Mouse (Mus musculus) limb, embryonic 12.5 days (tissue): Measurements from ENCODE around the gene Srpk2. TPM values are rescaled to one million over a fixed set of nuclear protein-coding genes. Genes with fewer than 3 reads are reported as not detected.
"Not testable (repeated sequence)": the region's sequence is repeated elsewhere in the genome, so short reads cannot be mapped to it uniquely, and the experiment has no call there.

Experiments
- ATAC-seq: fragments of 200-750 bp; cut with Nextera tagmentation; 2 replicates; pipeline ENCODE4 v1.8.0; 2017; ENCODE audit warnings: low read depth, moderate TSS enrichment; ENCODE audit not compliant: insufficient number of reproducible peaks, insufficient read depth, low FRiP score, low TSS enrichment
- H3K27ac ChIP-seq: fragments of 300-500 bp; sonication (generic); 2 replicates; pipeline ENCODE4 v1.5.1; 2016; ENCODE audit warnings: mild to moderate bottlenecking, moderate library complexity
- H3K27me3 ChIP-seq: fragments of 300-500 bp; sonication (generic); 2 replicates; pipeline ENCODE4 v1.6.1; 2016; ENCODE audit warnings: mild to moderate bottlenecking, moderate library complexity
- H3K36me3 ChIP-seq: fragments of 300-500 bp; sonication (generic); 2 replicates; pipeline ENCODE4 v1.6.1; 2016; ENCODE audit warnings: mild to moderate bottlenecking, moderate library complexity
- H3K4me1 ChIP-seq: fragments of 300-500 bp; sonication (generic); replicated peaks from 2 replicates; pipeline ENCODE4 v1.6.1; 2016
- H3K4me2 ChIP-seq: fragments of 300-500 bp; sonication (generic); 2 replicates; pipeline ENCODE4 v1.6.1; 2016; ENCODE audit warnings: mild to moderate bottlenecking, moderate library complexity
- H3K4me3 ChIP-seq: fragments of 300-500 bp; sonication (generic); replicated peaks from 2 replicates; pipeline ENCODE4 v1.5.1; 2016; ENCODE audit warnings: mild to moderate bottlenecking
- H3K9ac ChIP-seq: fragments of 300-500 bp; sonication (generic); replicated peaks from 2 replicates; pipeline ENCODE4 v1.6.1; 2016; ENCODE audit warnings: mild to moderate bottlenecking, moderate library complexity
- H3K9me3 ChIP-seq: fragments of 300-500 bp; sonication (generic); 2 replicates; pipeline ENCODE4 v1.6.1; 2016; ENCODE audit warnings: mild to moderate bottlenecking, moderate library complexity
- WGBS: fragments of 180-500 bp; shearing (Covaris S2); methylation state at CpG from one replicate; pipeline ENCODE4 v1.1.7; 2016; 5-methylcytosine and 5-hydroxymethylcytosine counted together
- polyA plus RNA-seq: library from polyadenylated mRNA; unstranded; fragments of >200 nt; fragmentation: Nextera tagmentation; extraction: Ambion mirVana; gene quantifications from 2 replicates; pipeline ENCODE4 v1.2.1, GENCODE M21; 2016

Gene Srpk2
- polyA plus RNA-seq, 1 experiment from 2014 or later: 63.0 TPM

DNA sequence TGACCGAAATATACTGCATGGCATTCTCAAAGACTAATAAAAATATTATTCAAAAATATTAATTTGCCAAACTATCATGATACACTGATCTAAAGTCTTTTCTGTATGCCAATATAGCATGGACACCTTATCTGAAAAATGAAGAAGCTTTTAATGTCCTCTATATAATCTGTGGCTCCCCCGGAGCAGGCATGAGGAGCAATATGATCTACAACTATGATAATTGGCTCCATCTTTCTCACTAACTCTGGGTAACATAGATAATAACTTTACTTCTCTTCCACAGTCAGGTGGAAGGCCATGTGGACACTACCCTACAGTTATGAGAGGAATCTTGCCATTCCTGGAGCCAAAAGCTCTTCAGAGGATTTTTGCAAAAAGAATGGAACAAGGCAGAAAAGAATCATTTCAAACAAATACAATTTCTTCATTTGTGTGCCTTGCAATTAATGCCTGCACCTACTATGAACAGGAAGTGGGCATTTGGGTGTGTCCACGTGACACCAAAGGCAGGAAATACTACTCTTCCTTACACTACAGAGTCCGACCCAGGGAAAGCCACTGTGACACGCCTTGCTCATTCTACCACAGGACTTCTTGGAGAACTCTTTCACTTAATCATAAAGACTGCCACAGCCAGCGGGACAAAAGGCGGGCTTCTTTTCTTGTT lies 80.2 kb downstream of the Srpk2 start:
- Histone ChIP-seq H3K4me2 (no peak overlapping the region), H3K36me3 (no peaks in the 10 kb centered on the region), H3K27me3 (no peaks in the 10 kb centered on the region), H3K9me3 (no peaks in the 10 kb centered on the region), H3K27ac (no peak overlapping the region), H3K4me3 (no peak overlapping the region), H3K4me1 (peaks cover 12% of the 10 kb centered on the region), H3K9ac (no peak overlapping the region)
- 83% methylated on average over 7 of the region's 7 CpGs for WGBS
- ATAC-seq: no peak

DNA sequence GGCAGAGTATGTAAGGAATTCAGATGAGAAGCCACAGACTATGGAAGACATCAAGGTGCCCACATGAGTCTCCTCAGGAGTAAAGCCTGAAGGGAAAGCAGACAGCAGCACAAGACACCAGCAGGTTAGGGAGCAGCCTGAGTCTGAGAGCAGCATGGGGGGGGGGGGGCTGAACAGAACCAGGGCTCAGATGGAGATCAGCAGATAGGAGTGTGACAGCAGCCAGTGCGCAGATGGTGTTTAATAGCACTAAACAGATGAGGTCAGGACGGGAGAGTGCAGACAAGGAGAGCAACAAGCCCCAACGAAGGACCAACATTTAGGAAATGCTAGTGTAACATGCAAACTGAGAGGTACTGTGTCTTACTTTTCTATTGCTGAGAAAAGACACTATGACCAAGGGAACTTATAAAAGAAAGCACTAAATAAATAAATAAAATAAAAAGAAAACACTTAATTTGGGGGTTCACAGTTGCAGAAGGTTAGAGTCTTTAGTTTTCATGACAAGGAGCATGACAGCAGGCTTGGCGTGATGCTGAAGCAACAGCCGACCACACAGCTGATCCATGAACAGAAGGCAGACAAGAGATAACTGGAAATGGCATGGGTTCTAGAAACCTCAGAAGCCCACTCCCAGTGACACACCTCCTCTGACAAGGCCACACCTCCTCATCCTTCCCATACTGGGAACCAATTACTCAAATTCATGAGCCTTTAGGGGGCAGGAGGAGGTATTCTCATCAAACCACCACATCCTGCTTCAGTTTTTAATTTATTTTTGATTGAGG lies 84.5 kb downstream of the Srpk2 start:
- H3K27me3 ChIP-seq: no peaks in the 10 kb centered on the region
- ATAC-seq: no peak
- H3K4me3 ChIP-seq: no peak overlapping the region
- no peak overlapping the region for H3K9ac ChIP-seq
- H3K36me3 ChIP-seq: no peaks in the 10 kb centered on the region
- no peaks in the 10 kb centered on the region for H3K9me3 ChIP-seq
- no peak overlapping the region for H3K27ac ChIP-seq
- no peak overlapping the region for H3K4me2 ChIP-seq
- peaks cover 12% of the 10 kb centered on the region for H3K4me1 ChIP-seq
- 67% methylated on average over 5 of the region's 5 CpGs for WGBS

DNA sequence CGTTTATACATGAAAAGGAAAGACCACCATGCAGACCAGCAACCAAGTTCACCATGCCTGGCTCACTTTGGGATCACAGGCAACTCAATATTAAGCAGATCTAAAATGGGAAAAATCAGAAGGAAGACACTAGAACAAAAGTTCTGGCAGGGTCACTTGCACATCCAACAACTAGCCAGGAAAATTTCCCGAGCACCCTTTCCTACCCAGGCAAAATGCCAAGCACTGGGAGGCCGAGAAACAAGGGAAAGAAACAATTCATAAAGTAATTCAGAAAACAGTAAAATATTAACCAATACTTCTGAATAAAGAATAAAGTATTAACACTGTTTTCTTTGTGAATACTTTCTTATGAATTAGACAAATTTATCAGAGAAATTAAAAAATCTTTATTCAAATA lies 85.2 kb downstream of the Srpk2 start:
- no peak for ATAC-seq
- Histone ChIP-seq H3K27me3 (no peaks in the 10 kb centered on the region), H3K9ac (no peak overlapping the region), H3K36me3 (no peaks in the 10 kb centered on the region), H3K9me3 (no peaks in the 10 kb centered on the region), H3K4me1 (peaks cover 12% of the 10 kb centered on the region), H3K4me2 (no peak overlapping the region), H3K27ac (no peak overlapping the region), H3K4me3 (no peak overlapping the region)
- 78% methylated on average over 3 of the region's 3 CpGs for WGBS

- no peak overlapping the region for H3K4me3 ChIP-seq
- no peak overlapping the region for H3K4me2 ChIP-seq
- no peaks in the 10 kb centered on the region for H3K9me3 ChIP-seq
- WGBS: 75% methylated on average over 12 of the region's 12 CpGs
- peaks cover 12% of the 10 kb centered on the region for H3K4me1 ChIP-seq
- no peaks in the 10 kb centered on the region for H3K36me3 ChIP-seq
- ATAC-seq: no peak
- no peak overlapping the region for H3K27ac ChIP-seq
- H3K27me3 ChIP-seq: no peaks in the 10 kb centered on the region
- no peak overlapping the region for H3K9ac ChIP-seq
Measured at GRCm38 (mm10) chr5:23598491-23598890, 85.9 kb downstream of the Srpk2 start.

- Histone ChIP-seq H3K27ac (no peak overlapping the region), H3K9ac (no peak overlapping the region), H3K36me3 (no peaks in the 10 kb centered on the region), H3K27me3 (no peaks in the 10 kb centered on the region), H3K4me3 (no peak overlapping the region), H3K9me3 (no peaks in the 10 kb centered on the region), H3K4me1 (peaks cover 10% of the 10 kb centered on the region), H3K4me2 (no peak overlapping the region)
- no peak for ATAC-seq
- 76% methylated on average over 1 of the region's 1 CpGs for WGBS
Measured at GRCm38 (mm10) chr5:23597999-23598398, 86.4 kb downstream of the Srpk2 start.

DNA sequence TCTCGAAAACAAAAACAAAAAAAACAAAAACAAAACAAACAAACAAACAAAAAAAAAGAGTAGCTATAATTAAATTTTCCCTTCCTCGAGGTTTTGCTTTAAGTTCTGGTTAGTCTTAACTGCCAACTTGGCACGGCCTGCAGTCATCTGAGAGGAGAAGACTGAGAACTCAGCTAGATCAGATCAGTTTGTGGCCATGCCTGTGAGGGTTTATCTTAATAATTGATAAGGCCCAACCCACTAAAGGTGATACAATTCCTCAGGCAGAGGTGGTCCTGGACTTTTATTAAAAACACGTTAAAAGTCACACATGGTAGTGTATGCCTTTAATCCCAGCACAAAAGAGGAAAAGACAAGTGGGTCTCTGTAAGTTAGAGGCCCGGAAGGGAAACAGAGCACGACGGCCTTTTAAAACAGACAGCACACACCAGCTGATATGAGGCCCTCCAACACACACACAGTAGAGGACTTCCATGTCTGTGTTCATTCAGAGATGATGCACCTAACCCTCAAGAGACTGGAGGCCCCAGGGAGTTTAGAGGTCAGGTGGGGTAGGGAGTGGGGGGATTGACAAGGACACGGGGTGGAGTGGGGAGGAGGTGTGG lies 87.1 kb downstream of the Srpk2 start:
- H3K27ac ChIP-seq: no peak overlapping the region
- no peaks in the 10 kb centered on the region for H3K9me3 ChIP-seq
- H3K4me2 ChIP-seq: no peak overlapping the region
- no peak overlapping the region for H3K9ac ChIP-seq
- H3K27me3 ChIP-seq: no peaks in the 10 kb centered on the region
- WGBS: 83% methylated on average over 8 of the region's 8 CpGs
- peaks cover 5% of the 10 kb centered on the region for H3K4me1 ChIP-seq
- H3K4me3 ChIP-seq: no peak overlapping the region
- ATAC-seq: no peak
- H3K36me3 ChIP-seq: no peaks in the 10 kb centered on the region

- Histone ChIP-seq H3K4me3 (no peak overlapping the region), H3K4me2 (no peak overlapping the region), H3K9me3 (no peaks in the 10 kb centered on the region), H3K4me1 (no peaks in the 10 kb centered on the region; the same call in 1 of the 2 replicates), H3K27me3 (no peaks in the 10 kb centered on the region), H3K36me3 (no peaks in the 10 kb centered on the region), H3K27ac (no peak overlapping the region), H3K9ac (no peak overlapping the region)
- no peak for ATAC-seq
- 88% methylated on average over 5 of the region's 5 CpGs for WGBS
Measured at GRCm38 (mm10) chr5:23596326-23596965, 88.0 kb downstream of the Srpk2 start.

GRCm38 (mm10) chr5:23590298-23590697 lies 94.1 kb downstream of the Srpk2 start:
- not testable (repeated sequence) for H3K9me3 ChIP-seq, H3K36me3 ChIP-seq, H3K4me3 ChIP-seq, H3K27me3 ChIP-seq, ATAC-seq, H3K4me2 ChIP-seq, H3K9ac ChIP-seq, H3K27ac ChIP-seq
- WGBS: 89% methylated on average over 5 of the region's 5 CpGs
- H3K4me1 ChIP-seq: peaks cover 20% of the 10 kb centered on the region

GRCm38 (mm10) chr5:23587614-23588013 lies 96.8 kb downstream of the Srpk2 start:
- WGBS: 67% methylated on average over 2 of the region's 2 CpGs
- H3K4me1 ChIP-seq: peaks cover 20% of the 10 kb centered on the region
- H3K4me3 ChIP-seq: no peak overlapping the region
- H3K4me2 ChIP-seq: no peak overlapping the region
- H3K27me3 ChIP-seq: no peaks in the 10 kb centered on the region
- no peak overlapping the region for H3K9ac ChIP-seq
- no peaks in the 10 kb centered on the region for H3K36me3 ChIP-seq
- no peak for ATAC-seq
- no peaks in the 10 kb centered on the region for H3K9me3 ChIP-seq
- H3K27ac ChIP-seq: no peak overlapping the region

DNA sequence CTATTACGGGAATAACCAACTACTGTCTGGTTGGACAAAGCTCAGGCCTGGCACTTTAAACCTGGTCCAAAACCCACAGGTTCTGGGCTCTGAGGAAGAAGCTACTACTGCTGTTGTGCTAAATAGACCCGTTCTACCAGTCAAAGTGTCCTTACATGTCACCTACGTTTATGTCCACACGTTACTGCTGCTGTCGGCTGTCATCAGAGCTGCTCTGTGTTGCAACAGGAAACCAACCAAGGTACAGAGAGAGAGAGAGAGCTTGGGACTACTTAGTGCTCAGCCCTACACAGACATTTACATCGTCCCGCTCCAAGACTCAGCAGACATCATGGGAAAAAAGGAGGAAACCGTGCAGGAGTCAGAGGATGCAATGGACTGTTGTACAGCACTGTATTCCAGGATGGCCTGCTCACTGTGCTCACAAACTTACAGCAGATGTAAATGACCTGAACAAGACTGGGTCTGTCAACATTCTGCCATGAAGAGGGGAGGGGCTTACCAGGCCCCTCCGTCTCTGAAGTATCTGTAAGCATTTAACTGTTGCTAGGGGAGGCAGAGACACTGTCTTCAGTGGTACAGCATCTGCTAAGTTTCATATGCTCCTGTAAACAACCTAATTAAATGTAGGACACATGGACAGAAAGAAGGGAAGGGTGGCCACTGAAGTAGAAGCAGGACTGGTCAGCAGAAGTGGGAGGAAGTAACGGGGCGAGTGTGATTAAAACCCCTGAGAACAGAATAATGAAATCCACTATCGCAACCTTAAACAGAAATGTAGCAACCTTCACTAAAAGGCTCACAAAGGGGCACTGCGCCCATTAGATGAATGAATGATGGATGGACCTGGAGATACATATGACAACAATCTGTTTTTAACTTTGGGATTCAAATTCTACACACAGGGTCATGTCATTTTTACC lies 97.6 kb downstream of the Srpk2 start:
- Histone ChIP-seq H3K36me3 (no peaks in the 10 kb centered on the region), H3K27ac (no peak overlapping the region), H3K4me1 (peaks cover 20% of the 10 kb centered on the region), H3K27me3 (no peaks in the 10 kb centered on the region), H3K9me3 (no peaks in the 10 kb centered on the region), H3K9ac (no peak overlapping the region), H3K4me3 (no peak overlapping the region), H3K4me2 (no peak overlapping the region)
- no peak for ATAC-seq
- WGBS: 83% methylated on average over 13 of the region's 13 CpGs
